Mouse (Mus musculus) olfactory bulb, adult 2 months (tissue): ENCODE measurements around the gene Ublcp1. TPM values are rescaled to one million over a fixed set of nuclear protein-coding genes. Genes with fewer than 3 reads are reported as not detected.

Source experiments
- H3K27ac ChIP-seq: fragments of 200-500 bp; 2 replicates; pipeline ENCODE4 v1.5.1; 2012; ENCODE audit warnings: low read depth, low read length; ENCODE audit not compliant: insufficient read depth
- H3K4me1 ChIP-seq: fragments of 200-500 bp; 2 replicates; pipeline ENCODE4 v1.6.1; 2012; ENCODE audit warnings: low read length; ENCODE audit not compliant: control insufficient read depth, insufficient read depth
- H3K4me3 ChIP-seq: fragments of 200-500 bp; 2 replicates; pipeline ENCODE4 v1.5.1; 2012; ENCODE audit warnings: mild to moderate bottlenecking, low read depth, low read length, moderate library complexity; ENCODE audit not compliant: insufficient read depth
- CTCF ChIP-seq: fragments of 200-500 bp; IDR thresholded peaks from 2 replicates; pipeline ENCODE4 v1.5.1; 2012; ENCODE audit warnings: low read depth, mild to moderate bottlenecking, low read length, moderate library complexity; ENCODE audit not compliant: insufficient read depth
- POLR2A ChIP-seq: fragments of 200-500 bp; IDR thresholded peaks from 2 replicates; pipeline ENCODE4 v1.6.1; 2012; ENCODE audit warnings: mild to moderate bottlenecking, low read depth, low read length, moderate library complexity; ENCODE audit not compliant: insufficient read depth
- WGBS: fragments of 180-500 bp; shearing (Covaris S2); methylation state at CpG from one replicate; pipeline ENCODE4 v1.1.7; 2018; 5-methylcytosine and 5-hydroxymethylcytosine counted together
- polyA plus RNA-seq: library from polyadenylated mRNA; stranded (reverse); fragments of >200 nt; gene quantifications from 2 replicates; pipeline ENCODE4 v1.2.4, GENCODE M21; 2012; ENCODE audit warnings: low replicate concordance; ENCODE audit not compliant: missing spikeins, insufficient read depth, insufficient read length

The Ublcp1 gene
- not detected in 2 replicates for polyA plus RNA-seq

DNA sequence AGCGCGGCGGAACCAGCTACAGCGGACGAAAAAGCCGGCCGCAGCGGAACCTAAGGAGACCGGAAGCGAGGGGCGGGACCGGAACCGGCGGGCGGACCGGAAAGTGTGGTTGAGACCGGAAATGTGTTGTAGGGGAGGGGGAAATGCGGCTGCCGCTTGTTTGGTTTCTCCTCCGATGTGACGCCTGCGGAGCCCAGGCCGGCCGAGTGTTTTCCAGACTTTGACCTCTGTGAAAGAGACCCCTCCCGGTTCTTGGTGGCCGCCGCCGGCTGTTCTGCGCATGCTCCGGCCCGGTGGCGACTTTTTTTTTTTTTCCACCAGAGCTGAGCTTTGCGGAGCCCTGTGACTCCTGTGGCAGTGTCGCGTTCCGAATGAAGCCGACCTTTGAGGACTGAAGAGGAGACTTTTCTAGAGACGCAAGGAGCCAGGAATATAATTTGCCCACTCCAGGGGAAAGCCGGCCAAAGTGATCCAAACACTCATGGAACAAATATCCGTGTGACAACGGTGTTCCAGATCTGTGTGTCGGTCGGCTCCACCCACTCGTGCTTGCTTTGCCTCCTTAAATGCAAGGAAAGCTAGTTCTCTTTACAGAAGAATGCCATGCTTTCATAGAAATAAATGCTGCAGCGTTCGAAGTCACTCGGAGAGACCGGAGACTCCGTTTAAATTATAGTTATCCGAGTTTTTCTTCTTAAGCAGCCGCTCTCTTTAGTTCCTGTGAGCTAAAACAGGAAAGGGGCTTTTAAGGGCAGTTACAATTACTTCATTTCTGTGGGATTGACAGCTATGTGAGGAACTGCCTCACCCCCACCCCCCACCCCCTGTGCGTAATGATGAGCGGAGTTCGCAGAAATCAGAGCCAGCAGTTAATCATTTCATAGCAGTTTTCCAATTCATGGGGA is at the start of gene Ublcp1:
Ublcp1 (minus strand) TSS at position 67 of the 905 bp plus-strand sequence.
- WGBS = under 1% methylated on average over 54 of the region's 54 CpGs
- H3K27ac ChIP-seq = peak within 1 kb of the TSS; percentile 63
- H3K4me1 ChIP-seq = no peaks in the 10 kb centered on the region
- peak within 1 kb of the TSS; percentile 69 for H3K4me3 ChIP-seq
- TF ChIP-seq POLR2A = peak; percentile 70
- TF ChIP-seq CTCF = no peak

DNA sequence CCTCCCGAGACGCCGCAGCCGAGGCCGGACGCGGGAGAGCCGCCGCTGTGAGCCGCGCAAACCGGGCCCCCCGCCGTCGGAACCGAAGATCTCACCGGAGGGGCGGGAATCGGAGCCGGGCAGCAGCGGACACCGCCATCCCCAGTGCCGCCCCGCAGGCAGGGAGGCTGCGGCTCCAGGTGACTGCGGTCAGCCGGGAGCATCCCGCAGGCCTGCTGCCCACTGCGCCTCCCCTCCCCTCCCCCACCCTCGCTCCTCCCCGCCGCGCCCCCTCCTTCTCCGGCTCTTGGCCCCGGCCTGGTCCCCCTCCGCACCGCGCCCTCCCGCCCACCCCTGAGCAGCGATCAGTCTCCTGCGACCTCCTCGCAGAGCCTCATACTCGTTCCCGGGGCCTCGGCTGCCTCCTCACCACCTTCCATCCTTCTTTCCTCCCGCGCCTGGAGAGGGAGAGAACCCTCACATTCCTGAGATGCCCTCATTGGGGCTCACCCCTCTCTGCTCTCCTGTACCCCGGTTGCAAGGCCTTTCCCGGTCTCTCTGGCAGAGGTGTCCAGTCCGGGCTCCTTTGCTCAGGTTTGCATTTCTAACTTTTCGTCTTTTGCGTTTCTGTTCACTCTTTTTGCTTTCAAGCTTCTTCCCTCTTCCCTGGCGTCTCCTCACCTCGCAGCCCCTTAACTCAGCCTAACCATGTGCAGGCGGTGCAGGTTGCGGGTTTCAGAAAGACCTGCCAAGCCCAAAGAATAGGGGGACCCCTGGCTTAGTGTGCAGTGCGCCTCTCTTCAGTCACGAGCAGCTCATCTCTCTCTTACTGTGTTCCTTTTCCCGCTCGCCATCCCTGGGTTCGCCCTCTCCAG is 49.0 kb upstream of the Ublcp1 start:
- H3K27ac ChIP-seq = peak overlapping the region; percentile 86
- WGBS = 1% methylated on average over 59 of the region's 61 CpGs
- TF ChIP-seq POLR2A (no peak), CTCF (no peak)
- H3K4me3 ChIP-seq = peak overlapping the region; percentile 84
- H3K4me1 ChIP-seq = peaks cover 4% of the 10 kb centered on the region; the same call in 1 of the 2 replicates

DNA sequence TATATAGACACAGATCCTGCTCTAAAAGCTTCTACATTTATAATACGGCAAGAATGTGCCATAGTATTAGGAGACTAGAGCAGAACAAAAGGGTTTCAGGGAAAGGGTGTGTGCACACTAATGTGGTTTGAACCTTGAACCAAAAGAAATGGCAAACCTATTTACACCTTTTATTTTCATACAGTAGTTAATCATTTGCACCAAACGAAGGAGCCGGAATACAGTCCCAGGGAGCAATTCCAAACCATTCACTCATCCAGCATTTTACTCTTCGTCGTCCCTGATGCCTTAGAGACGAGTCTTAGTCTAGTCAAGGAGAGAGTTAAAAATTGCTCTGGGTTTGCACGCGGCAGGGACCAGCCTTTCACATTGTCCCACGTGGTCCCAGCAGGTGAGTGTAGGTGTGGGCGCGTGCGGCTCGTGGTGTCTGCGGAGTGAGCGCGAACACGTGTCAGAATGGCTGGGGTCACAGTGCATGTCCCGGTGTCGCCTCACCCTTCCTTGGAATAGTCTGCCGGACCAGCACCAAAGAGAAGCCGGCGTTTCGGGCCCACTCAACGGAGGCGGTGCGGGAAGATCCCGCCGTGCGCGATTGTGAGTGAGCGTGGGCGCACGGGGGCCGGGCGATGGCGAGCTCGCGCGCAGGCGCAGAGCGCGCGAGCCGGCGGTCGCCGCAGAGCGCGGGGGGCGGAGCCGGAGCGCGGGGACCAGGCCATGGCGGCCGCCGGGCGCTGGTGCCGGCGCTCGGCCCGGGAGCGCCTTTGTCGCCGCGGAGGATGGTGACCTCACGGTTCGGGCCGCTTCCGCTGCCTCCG is 48.2 kb upstream of the Ublcp1 start, which contains the start of gene Rnf145:
Rnf145 (plus strand) TSS at position 684 of the 815 bp plus-strand sequence.
- Histone ChIP-seq H3K4me1 (peaks cover 4% of the 10 kb centered on the region; the same call in 1 of the 2 replicates), H3K27ac (peak within 1 kb of the TSS; percentile 86), H3K4me3 (peak within 1 kb of the TSS; percentile 84)
- under 1% methylated on average over 70 of the region's 70 CpGs for WGBS
- TF ChIP-seq CTCF (no peak), POLR2A (peak; percentile 79)

DNA sequence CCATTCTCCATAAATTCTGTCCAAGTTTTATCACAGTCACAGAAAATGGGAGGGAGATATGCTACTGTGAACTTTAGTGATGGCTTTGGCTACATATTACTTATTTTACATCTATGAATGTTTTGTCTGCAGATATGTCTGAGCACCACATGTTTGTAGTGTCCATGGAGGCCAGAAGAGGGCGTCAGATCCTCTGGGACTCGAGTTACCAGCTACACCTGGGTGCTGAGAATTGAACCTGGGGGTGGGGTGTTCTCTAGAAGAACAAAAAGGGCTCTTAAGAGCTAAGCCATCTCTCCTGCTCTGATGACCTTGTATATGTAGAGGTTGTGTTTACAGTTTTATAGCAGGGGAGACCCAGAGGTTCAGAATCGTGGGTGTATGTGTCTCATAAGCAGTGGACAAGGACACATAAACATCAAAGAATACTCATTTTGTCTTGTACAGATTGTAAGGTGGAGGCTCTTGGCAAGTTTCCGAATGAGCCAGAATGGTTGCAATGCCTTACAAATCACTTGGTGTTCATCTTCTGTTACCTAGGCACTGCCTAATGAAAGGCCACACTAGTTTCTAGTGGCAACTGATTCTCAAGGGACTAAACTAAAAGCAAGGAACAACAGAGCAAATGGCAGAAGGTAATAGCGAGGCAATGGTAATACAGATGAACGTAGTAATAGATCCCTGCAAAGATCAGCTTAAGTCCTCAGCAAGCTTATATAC is 47.4 kb upstream of the Ublcp1 start:
- TF ChIP-seq POLR2A (no peak), CTCF (no peak)
- 37% methylated on average over 6 of the region's 6 CpGs for WGBS
- H3K4me3 ChIP-seq = no peak overlapping the region

DNA sequence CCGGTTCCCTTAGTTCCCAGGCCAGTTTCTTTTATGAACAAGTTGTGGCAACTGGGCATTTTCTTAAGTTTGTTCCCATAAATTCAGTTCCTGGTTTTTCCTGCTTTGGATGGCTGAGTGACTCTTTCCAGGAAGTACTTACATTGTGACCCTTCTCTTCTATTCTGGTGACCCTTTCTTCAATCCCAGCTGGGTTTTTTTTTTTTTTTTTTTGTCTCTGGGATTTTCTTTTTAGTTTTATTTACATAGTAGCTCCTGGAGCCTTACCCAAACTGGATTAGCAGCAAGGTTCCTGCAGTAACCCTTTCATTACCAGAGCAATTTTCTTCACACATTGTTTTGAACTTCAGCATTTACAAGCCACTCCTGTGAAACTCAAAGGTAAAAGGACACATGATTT is 46.1 kb upstream of the Ublcp1 start:
- Histone ChIP-seq H3K4me1 (no peaks in the 10 kb centered on the region), H3K4me3 (no peak overlapping the region), H3K27ac (no peak overlapping the region)
- no peak for TF ChIP-seq POLR2A
- TF ChIP-seq CTCF = no peak
- 52% methylated on average over 1 of the region's 1 CpGs for WGBS

More for the DNA sequence above, 47.4 kb upstream of the Ublcp1 start:
- Histone ChIP-seq H3K27ac (no peak overlapping the region), H3K4me1 (peaks cover 2% of the 10 kb centered on the region; the same call in 1 of the 2 replicates)

DNA sequence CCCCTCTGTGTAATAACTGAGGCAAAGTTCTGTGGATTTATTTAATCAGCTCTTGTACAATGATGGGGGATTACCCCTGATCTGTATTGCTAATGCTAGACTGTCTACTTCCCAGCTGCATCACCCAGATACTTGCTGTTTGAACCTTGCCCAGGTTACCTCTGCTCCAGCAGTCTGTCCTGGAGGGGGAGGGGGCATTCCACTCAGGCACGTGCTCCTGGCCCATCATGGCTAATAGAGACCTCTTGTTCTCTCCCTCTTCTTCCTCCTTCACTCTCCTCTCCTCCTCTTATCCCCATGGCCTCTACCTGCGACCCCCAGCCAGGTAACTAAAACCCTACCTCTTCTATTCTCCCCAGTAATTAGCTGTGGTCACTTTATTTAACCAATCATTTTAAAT is 44.4 kb upstream of the Ublcp1 start:
- no peak overlapping the region for H3K4me3 ChIP-seq
- H3K4me1 ChIP-seq = no peaks in the 10 kb centered on the region
- WGBS = 67% methylated on average over 2 of the region's 2 CpGs
- TF ChIP-seq CTCF = no peak
- TF ChIP-seq POLR2A = no peak
- H3K27ac ChIP-seq = no peak overlapping the region

DNA sequence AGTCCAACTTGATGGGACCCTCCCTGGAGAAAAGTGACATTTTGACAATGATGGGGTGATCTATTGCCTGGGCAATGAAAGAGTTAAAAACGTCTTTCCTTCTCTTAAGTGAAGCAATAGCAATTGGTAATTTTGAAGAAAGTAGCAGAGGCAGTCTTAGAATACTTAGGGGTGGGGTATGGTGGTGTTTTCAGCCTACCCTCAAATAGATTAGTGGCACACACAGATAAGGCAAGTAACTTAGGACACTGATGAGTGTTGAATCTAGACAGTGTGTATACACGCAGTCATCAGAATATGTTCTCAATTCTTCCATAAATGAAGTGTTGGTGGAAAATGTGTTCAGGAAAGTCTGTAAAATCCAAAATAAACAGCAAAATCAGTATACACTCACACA is 42.7 kb upstream of the Ublcp1 start:
- no peaks in the 10 kb centered on the region for H3K4me1 ChIP-seq
- TF ChIP-seq CTCF = no peak
- H3K4me3 ChIP-seq = no peak overlapping the region
- H3K27ac ChIP-seq = no peak overlapping the region
- WGBS = 62% methylated on average over 2 of the region's 2 CpGs
